ENCODE assay signal across 17 mouse cellular contexts in genomic region chr9:68710893-68711654, GRCm38 (mm10). TPM values are rescaled to one million over a fixed set of nuclear protein-coding genes. Genes with fewer than 3 reads are reported as not detected.
A peak's percentile ranks its signal among the peaks of the same experiment; 100 is the strongest.
DNase-seq lines count a peak whose midpoint lies in the region; ATAC-seq and TF ChIP-seq lines count a peak whose summit lies in the region.
"Had no signal": no experiment of that assay in that cellular context is flagged by ENCODE, and none has a peak within 500 bp of the region (broad histone marks: within the 10 kb centered on the region; RNA-seq: fewer than 3 reads in every experiment).

No protein-coding gene starts in this region.

- WGBS in heart, adult 2 months: 24% methylated on average over 14 of the region's 14 CpGs
- WGBS in heart, embryonic 10.5 days: 62% methylated on average over 14 of the region's 14 CpGs
- WGBS in heart, postnatal 0 days: 28% methylated on average over 14 of the region's 14 CpGs

- no peak for TF ChIP-seq CTCF in heart, adult 2 months (IDR thresholded peaks at IDR 0.05)
- TF ChIP-seq CTCF in heart, postnatal 0 days (IDR thresholded peaks at IDR 0.05; ENCODE audit: low read depth): no peak

- TF ChIP-seq POLR2A in heart, adult 2 months (IDR thresholded peaks at IDR 0.05; ENCODE audit: insufficient read depth, low read depth, low read length): no peak

- peak overlapping the region; percentile 66 for H3K27ac ChIP-seq in heart, adult 2 months
- H3K27ac ChIP-seq in heart, embryonic 10.5 days: no peak overlapping the region
- no peak overlapping the region for H3K27ac ChIP-seq in heart, postnatal 0 days (ENCODE audit: low read depth)
- H3K27ac ChIP-seq: embryonic facial prominence, embryonic 12.5 days; hindbrain, embryonic 10.5 days; kidney, postnatal 0 days had no signal

- intact Hi-C loops in heart, adult 2 months (cut with DNase I): loop anchor here (5.0 kb wide), 1 partner anchor 59 kb away; the partner anchor contains the start of gene Rora

- no peaks in the 10 kb centered on the region for H3K27me3 ChIP-seq in heart, adult 2 months (ENCODE audit: control insufficient read depth, insufficient read depth, low read length)
- H3K27me3 ChIP-seq in heart, embryonic 10.5 days (ENCODE audit: insufficient read depth, poor library complexity, severe bottlenecking): no peaks in the 10 kb centered on the region
- no peaks in the 10 kb centered on the region for H3K27me3 ChIP-seq in heart, postnatal 0 days (ENCODE audit: control insufficient read depth, insufficient read depth, low read length)
- H3K27me3 ChIP-seq: CH12.LX; embryonic facial prominence, embryonic 12.5 days had no signal

- ATAC-seq in heart, postnatal 0 days (ENCODE audit: insufficient read depth, low read depth): no peak

- H3K79me2 ChIP-seq in heart, adult 2 months (replicated peaks; ENCODE audit: control insufficient read depth, insufficient read depth, low read length): no peaks in the 10 kb centered on the region

- no peak overlapping the region; the same call in 1 of the 2 replicates for H3K9ac ChIP-seq in heart, adult 2 months (ENCODE audit: low read depth, low read length)
- no peak overlapping the region for H3K9ac ChIP-seq in heart, postnatal 0 days (replicated peaks; ENCODE audit: low read depth, low read length)
- H3K9ac ChIP-seq: embryonic facial prominence, embryonic 12.5 days had no signal

- H3K9me3 ChIP-seq in heart, embryonic 10.5 days: no peaks in the 10 kb centered on the region
- no peaks in the 10 kb centered on the region for H3K9me3 ChIP-seq in heart, postnatal 0 days (replicated peaks; ENCODE audit: control insufficient read depth, low read length)
- H3K9me3 ChIP-seq: embryonic facial prominence, embryonic 12.5 days; hindbrain, embryonic 10.5 days had no signal

- H3K4me2 ChIP-seq in heart, postnatal 0 days (ENCODE audit: low read depth, low read length): peak overlapping the region; percentile 48
- H3K4me2 ChIP-seq: embryonic facial prominence, embryonic 12.5 days had no signal

- TF ChIP-seq EP300 in heart, adult 2 months (IDR thresholded peaks at IDR 0.05; ENCODE audit: insufficient read depth, low read depth, low read length): no peak
- TF ChIP-seq EP300 in heart, postnatal 0 days (IDR thresholded peaks at IDR 0.05; ENCODE audit: low read depth): no peak

- H3K4me1 ChIP-seq in heart, adult 2 months (ENCODE audit: control insufficient read depth, insufficient read depth, low read length): peaks cover 5% of the 10 kb centered on the region
- peaks cover 8% of the 10 kb centered on the region; the same call in 1 of the 2 replicates for H3K4me1 ChIP-seq in heart, embryonic 10.5 days
- peaks cover 22% of the 10 kb centered on the region; the same call in 1 of the 2 replicates for H3K4me1 ChIP-seq in heart, postnatal 0 days (ENCODE audit: control insufficient read depth, insufficient read depth)
- H3K4me1 ChIP-seq: hindbrain, embryonic 10.5 days had no signal

- peak overlapping the region; percentile 15; the same call in 1 of the 2 replicates for H3K4me3 ChIP-seq in heart, adult 2 months
- no peak overlapping the region for H3K4me3 ChIP-seq in heart, embryonic 10.5 days
- no peak overlapping the region for H3K4me3 ChIP-seq in heart, postnatal 0 days (ENCODE audit: low read depth, low read length)
- H3K4me3 ChIP-seq: embryonic facial prominence, embryonic 12.5 days; hindbrain, embryonic 10.5 days; myocyte had no signal

- peak; percentile 30 for DNase-seq in cerebellum, adult 8-10 months
- no peak for DNase-seq in cerebellum, postnatal 4 days (ENCODE audit: low spot score in 2 of 2)
- peak; percentile 28 to 39 for DNase-seq in heart, adult 2 months
- DNase-seq in heart, embryonic 10.5 days (ENCODE audit: low spot score): no peak
- DNase-seq in brain, adult 2 months (ENCODE audit: low read depth, low spot score): peak; percentile 43
- no peak for DNase-seq in heart, postnatal 0 days (ENCODE audit: low spot score)
- no peak for DNase-seq in layer of hippocampus, adult 11-12 months (ENCODE audit: low spot score)
- DNase-seq in spleen, adult 18-20 months: no peak
- DNase-seq: adrenal gland, postnatal 14 days; layer of hippocampus, adult 9-11 months; liver; thymus, postnatal 25 days had no signal

- H3K36me3 ChIP-seq in heart, adult 2 months (ENCODE audit: control insufficient read depth, insufficient read depth, low read length): peaks cover 2% of the 10 kb centered on the region; the same call in 1 of the 2 replicates
- H3K36me3 ChIP-seq in heart, embryonic 10.5 days: no peaks in the 10 kb centered on the region
- H3K36me3 ChIP-seq in heart, postnatal 0 days (replicated peaks; ENCODE audit: control insufficient read depth, insufficient read depth, low read length): no peaks in the 10 kb centered on the region
- H3K36me3 ChIP-seq: embryonic facial prominence, embryonic 12.5 days; hindbrain, embryonic 10.5 days had no signal

RNA-seq across cellular contexts. Expression of gene Rora, which starts 57.5 kb away (rescaled TPM):
- total RNA-seq in heart, adult 2 months (2021): 10 to 100 TPM; 21.6 to 28.9 TPM
- 6.7 and 13.1 TPM in 2 replicates for polyA plus RNA-seq in heart, adult 2 months (2012; rRNA removed)
- polyA plus RNA-seq in heart, embryonic 10.5 days (2016; fragmentation: Nextera tagmentation; extraction: Ambion mirVana): 5.0 and 5.1 TPM in 2 replicates
- total RNA-seq in heart, postnatal 0 days (2014; rRNA removed; ENCODE audit: low replicate concordance): 6.2 and 7.9 TPM in 2 replicates
- polyA plus RNA-seq in heart, postnatal 0 days (2015; fragmentation: Nextera tagmentation; extraction: Ambion mirVana): 9.8 and 11.3 TPM in 2 replicates

Comparison
In these comparisons a context has a peak if more than half of its experiments do, and no peak if none do; other contexts are left out.
1. DNase-seq: peak in cerebellum, adult 8-10 months (single experiment), heart, adult 2 months (2 of 2) and brain, adult 2 months (single experiment); none in cerebellum, postnatal 4 days (0 of 2), heart, embryonic 10.5 days (single experiment), heart, postnatal 0 days (single experiment), layer of hippocampus, adult 11-12 months (single experiment) and spleen, adult 18-20 months (0 of 2).